Mouse (Mus musculus) left cerebral cortex, adult 9 months (tissue): Measurements from ENCODE around the gene Thbd.

Source experiments
- DNase-seq, 2 experiments: peaks; one replicate each; pipeline ENCODE4 v3.0.0; 2022; ENCODE audit warnings: low spot score in 2 of 2

The Thbd gene

DNA sequence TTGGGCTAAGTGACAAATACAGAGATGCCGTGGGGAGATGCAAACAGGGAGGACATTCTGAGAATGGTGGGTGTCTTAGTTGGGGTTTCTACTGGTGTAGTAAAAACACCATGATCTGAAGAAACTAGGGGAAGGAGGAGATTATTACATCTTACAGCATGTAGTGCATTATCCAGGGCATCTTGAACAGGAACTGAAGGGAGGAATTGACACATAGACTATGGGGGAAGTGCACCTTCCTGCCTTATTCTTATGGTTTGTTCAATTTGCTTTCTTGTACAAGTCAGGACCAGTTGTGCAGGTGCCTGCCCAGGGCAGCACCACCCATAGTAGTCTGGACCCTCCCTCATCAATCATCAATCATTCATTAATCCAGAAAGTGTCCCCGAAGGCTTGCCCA is 21.1 kb downstream of the Thbd start:
- DNase-seq: no peak

DNA sequence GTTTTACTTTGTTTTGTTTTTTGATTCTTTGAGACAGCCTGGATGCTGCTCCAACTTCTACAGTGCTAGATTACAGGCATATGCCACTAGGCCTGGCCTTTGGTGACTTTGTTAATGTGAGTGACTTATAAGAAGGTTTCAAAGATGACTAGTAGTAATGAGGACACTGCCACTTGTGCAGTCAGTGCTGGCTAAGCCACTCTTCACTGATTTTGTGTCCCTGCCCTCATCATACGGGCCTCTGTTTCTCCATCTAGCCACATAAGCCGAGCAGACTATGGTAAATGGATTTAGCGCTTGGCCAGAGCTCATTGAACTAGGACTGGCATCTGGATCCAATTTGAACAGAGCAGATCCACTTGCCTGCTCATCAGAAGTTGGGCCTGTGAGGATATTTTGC is 21.5 kb downstream of the Thbd start:
- no peak for DNase-seq

DNA sequence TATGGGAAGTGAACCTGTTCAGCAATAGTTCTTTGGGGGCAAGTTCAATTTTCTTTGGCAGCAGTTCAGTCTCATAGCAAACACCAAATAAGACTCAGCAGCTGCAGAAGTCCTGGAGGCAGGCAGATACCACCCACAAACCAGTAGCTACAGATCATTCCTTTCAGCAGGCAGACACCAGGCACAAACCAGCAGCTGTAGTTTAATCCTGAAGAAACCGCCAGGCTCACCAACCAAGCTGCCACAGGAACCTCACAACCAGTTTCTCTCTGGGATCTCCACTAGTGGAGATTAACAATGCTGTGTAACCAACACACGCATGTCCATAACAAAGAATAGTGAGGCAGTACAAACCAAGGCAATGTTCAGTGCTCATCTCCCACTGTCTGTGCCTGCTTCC is 26.9 kb downstream of the Thbd start:
- DNase-seq: no peak

DNA sequence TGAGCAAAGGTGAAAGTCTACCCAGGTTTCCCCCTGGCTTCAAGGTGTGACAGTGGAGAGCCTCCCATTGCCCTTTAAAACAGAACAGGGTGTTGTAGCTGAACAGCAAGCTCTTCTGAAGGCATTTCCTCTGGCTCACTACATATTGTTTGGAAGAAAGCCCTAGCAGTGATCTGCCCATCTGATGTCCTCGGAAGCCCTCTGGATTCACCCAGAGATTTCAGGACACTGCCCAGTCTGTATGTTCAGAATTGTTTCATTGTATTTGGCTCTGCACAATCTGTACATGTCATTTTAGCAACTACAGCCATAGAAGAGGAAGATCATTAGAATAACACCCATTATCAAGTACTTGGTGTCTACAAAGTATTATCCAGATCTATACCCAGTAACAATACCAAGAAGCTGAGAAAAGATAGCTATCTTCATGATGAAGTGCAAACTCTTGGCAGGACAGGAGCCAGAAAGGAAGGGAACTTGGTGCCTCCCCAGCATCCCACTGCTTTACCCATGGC is 28.0 kb downstream of the Thbd start:
- no peak for DNase-seq

DNA sequence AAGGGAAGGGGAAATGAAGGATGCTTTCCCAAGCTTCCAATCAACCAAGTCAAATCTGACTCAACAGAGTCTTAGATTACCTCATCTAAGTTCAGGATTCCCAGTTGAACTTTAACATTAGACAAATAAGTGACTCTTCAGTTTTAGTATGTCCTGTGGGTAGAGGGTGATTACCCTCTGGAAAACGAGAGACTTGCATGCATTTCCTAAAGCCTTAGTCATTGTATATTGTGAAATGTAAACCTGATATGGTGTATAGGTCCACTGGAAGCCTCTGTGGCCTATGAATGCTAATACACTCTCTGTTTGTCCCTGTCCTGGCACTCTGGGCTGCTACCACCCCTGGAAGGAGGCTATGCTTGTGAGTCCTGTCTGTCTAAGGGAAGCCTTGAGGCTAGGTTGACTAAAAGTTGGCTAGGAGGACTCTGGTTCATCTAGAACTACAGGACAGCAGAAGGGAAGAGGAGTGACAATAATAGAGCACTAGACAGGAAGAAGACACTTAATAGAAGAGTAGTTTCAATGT is 29.1 kb downstream of the Thbd start:
- no peak for DNase-seq

GRCm38 (mm10) chr2:148375326-148376150 is 32.5 kb downstream of the Thbd start:
- no peak for DNase-seq

GRCm38 (mm10) chr2:148373602-148374071 is 34.4 kb downstream of the Thbd start:
- DNase-seq: no peak

- DNase-seq: no peak
Observed at GRCm38 (mm10) chr2:148371743-148372630, 36.0 kb downstream of the Thbd start.

DNA sequence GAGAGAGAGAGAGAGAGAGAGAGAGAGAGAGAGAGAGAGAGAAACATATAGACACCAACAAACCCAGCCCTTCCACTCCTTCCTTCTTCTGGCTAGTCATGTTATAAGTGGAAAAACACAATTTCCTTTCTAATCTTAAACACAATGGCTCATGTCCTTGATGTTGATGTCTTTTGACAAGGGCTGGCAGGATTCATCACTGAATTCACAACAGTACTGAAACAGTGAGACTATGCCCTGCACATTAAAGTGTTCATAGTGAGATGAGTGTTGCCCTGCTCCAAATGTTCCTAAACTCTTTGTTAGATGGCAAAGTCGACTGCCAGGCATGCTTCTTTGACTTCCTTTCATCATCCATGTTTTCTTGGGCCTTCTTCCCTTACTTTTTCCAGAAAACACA is 42.8 kb downstream of the Thbd start:
- DNase-seq: no peak

GRCm38 (mm10) chr2:148364536-148364935 is 43.5 kb downstream of the Thbd start:
- DNase-seq: peak; percentile 33 to 64

- no peak for DNase-seq
Observed at GRCm38 (mm10) chr2:148357145-148357544, 50.8 kb downstream of the Thbd start.
